Mouse (Mus musculus) liver, adult 2 months (tissue): ENCODE measurements around the gene Egln1.

ENCODE experiments used
- CTCF ChIP-seq: fragments of 200-500 bp; IDR thresholded peaks from 2 replicates; pipeline ENCODE4 v1.5.1; 2011; ENCODE audit warnings: low read depth, low read length, control low read depth
- POLR2A ChIP-seq: fragments of 200-500 bp; IDR thresholded peaks from 2 replicates; pipeline ENCODE4 v1.6.1; 2011; ENCODE audit warnings: low read length, control low read depth; ENCODE audit not compliant: insufficient read depth; ENCODE audit errors: extremely low read depth

GRCm38 (mm10) chr8:124960226-124960880 is 11.2 kb upstream of the Egln1 start:
- TF ChIP-seq POLR2A (no peak), CTCF (no peak)
